ENCODE assay signal across 8 mouse cellular contexts in the genomic region with DNA sequence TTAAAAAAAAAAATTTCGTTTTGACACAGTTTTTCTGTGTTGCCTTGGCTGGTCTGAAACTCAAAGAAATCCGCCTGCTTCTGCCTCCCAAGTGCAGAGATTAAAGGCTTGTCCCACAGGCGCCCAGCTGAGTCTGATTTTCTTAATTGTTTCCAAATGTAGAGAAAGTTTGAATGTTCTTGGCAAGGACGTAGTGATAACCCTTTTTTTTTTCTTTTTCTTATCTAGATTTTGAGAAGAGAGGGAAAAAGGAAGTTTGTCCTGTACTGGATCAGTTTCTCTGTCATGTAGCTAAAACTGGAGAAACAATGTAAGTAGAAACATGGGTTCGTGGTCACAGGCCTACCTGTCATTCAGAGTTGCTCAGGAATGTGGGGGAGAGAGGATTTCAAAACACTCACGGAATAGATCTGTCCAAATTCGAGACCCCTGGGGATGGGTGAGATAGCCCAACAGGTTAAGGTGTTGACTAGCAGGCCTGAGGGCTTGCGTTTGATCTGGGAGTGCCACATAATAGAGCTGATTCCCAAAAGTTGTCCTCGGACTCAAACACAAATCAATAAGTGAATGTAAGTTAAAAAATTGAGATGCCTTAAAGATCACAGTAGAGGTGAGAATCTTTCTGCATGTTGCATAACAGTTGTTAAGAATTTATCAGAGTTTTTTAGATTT. TPM values are rescaled to one million over a fixed set of nuclear protein-coding genes. Genes with fewer than 3 reads are reported as not detected.
A peak's percentile ranks its signal among the peaks of the same experiment; 100 is the strongest.
DNase-seq lines count a peak whose midpoint lies in the region; ATAC-seq and TF ChIP-seq lines count a peak whose summit lies in the region.

No protein-coding gene starts in this region.

- H3K4me1 ChIP-seq in lung, embryonic 15.5 days = peaks cover 13% of the 10 kb centered on the region; the same call in 1 of the 2 replicates
- no peaks in the 10 kb centered on the region; the same call in 1 of the 2 replicates for H3K4me1 ChIP-seq in embryonic fibroblast, embryonic 13.5 days (ENCODE audit: control insufficient read depth, insufficient read depth, low read length)
- peaks cover 2% of the 10 kb centered on the region; the same call in 1 of the 2 replicates for H3K4me1 ChIP-seq in limb, embryonic 11.5 days (ENCODE audit: control insufficient read depth, insufficient read depth, low read length)
- peaks cover 4% of the 10 kb centered on the region for H3K4me1 ChIP-seq in small intestine, adult 2 months (ENCODE audit: control insufficient read depth, insufficient read depth, insufficient read length, low read length)

- no peaks in the 10 kb centered on the region for H3K27me3 ChIP-seq in lung, embryonic 15.5 days
- H3K27me3 ChIP-seq in limb, embryonic 11.5 days (ENCODE audit: control insufficient read depth, insufficient read depth, low read length) = no peaks in the 10 kb centered on the region
- H3K27me3 ChIP-seq in small intestine, adult 2 months (ENCODE audit: control insufficient read depth, insufficient read depth, low read length) = no peaks in the 10 kb centered on the region

- no peak for TF ChIP-seq CTCF in embryonic fibroblast, embryonic 13.5 days (IDR thresholded peaks at IDR 0.05; ENCODE audit: borderline replicate concordance, insufficient read depth, low read length)
- TF ChIP-seq CTCF in small intestine, adult 2 months (IDR thresholded peaks at IDR 0.05; ENCODE audit: extremely low read depth, insufficient read length, insufficient replicate concordance, low read depth, low read length) = no peak

- no peak overlapping the region for H3K27ac ChIP-seq in lung, embryonic 15.5 days
- H3K27ac ChIP-seq in embryonic fibroblast, embryonic 13.5 days (ENCODE audit: insufficient read depth, low read length) = peak overlapping the region; percentile 50; the same call in 1 of the 2 replicates
- H3K27ac ChIP-seq in limb, embryonic 11.5 days (replicated peaks; ENCODE audit: low read depth, low read length) = no peak overlapping the region
- H3K27ac ChIP-seq in small intestine, adult 2 months (ENCODE audit: insufficient read depth, low read depth, low read length) = no peak overlapping the region

- H3K36me3 ChIP-seq in lung, embryonic 15.5 days = peaks cover 35% of the 10 kb centered on the region
- peaks cover 23% of the 10 kb centered on the region for H3K36me3 ChIP-seq in limb, embryonic 11.5 days (ENCODE audit: control insufficient read depth, insufficient read depth, low read length)
- H3K36me3 ChIP-seq in small intestine, adult 2 months (ENCODE audit: control insufficient read depth, insufficient read depth, low read length) = peaks cover 21% of the 10 kb centered on the region

- peak overlapping the region; percentile 85 for H3K4me3 ChIP-seq in lung, embryonic 15.5 days
- peak overlapping the region; percentile 83 for H3K4me3 ChIP-seq in embryonic fibroblast, embryonic 13.5 days (ENCODE audit: insufficient read depth, low read length)
- peak overlapping the region; percentile 82 for H3K4me3 ChIP-seq in limb, embryonic 11.5 days (ENCODE audit: low read depth, low read length)
- H3K4me3 ChIP-seq in small intestine, adult 2 months (ENCODE audit: low read depth, low read length) = peak overlapping the region; percentile 100

- ATAC-seq in lung, embryonic 15.5 days (ENCODE audit: borderline replicate concordance, extremely low read depth, low FRiP score, low TSS enrichment) = no peak
- ATAC-seq in limb, embryonic 11.5 days (ENCODE audit: insufficient number of reproducible peaks, low FRiP score, low TSS enrichment, low read depth) = no peak
- no peak for ATAC-seq in inflammation-experienced regulatory T-cells, adult 6 months

- no peaks in the 10 kb centered on the region for H3K9me3 ChIP-seq in lung, embryonic 15.5 days
- no peaks in the 10 kb centered on the region for H3K9me3 ChIP-seq in limb, embryonic 11.5 days (ENCODE audit: control insufficient read depth, low read length)

- no peak for TF ChIP-seq POLR2A in embryonic fibroblast, embryonic 13.5 days (IDR thresholded peaks at IDR 0.05; ENCODE audit: low read depth, low read length)
- no peak for TF ChIP-seq POLR2A in small intestine, adult 2 months (IDR thresholded peaks at IDR 0.05; ENCODE audit: low read depth, low read length)

- peak overlapping the region; percentile 80 for H3K9ac ChIP-seq in lung, embryonic 15.5 days
- H3K9ac ChIP-seq in limb, embryonic 11.5 days (ENCODE audit: low read length) = peak overlapping the region; percentile 90; the same call in 1 of the 2 replicates

- 24% methylated on average over 9 of the region's 9 CpGs for WGBS in lung, embryonic 15.5 days
- 44% methylated on average over 9 of the region's 9 CpGs for WGBS in limb, embryonic 11.5 days
- WGBS in small intestine, adult 2 months = 27% methylated on average over 9 of the region's 9 CpGs

- H3K4me2 ChIP-seq in lung, embryonic 15.5 days = peak overlapping the region; percentile 50
- peak overlapping the region; percentile 38 for H3K4me2 ChIP-seq in limb, embryonic 11.5 days (ENCODE audit: low read depth, severe bottlenecking)

- no peak for DNase-seq in lung, postnatal 36 days
- DNase-seq in limb, embryonic 11.5 days (ENCODE audit: low spot score) = no peak
- DNase-seq in retina, embryonic 14.5 days (ENCODE audit: low spot score) = no peak
- DNase-seq in kidney, adult 9 months = no peak

RNA-seq across cellular contexts. Expression of a gene that starts 1.2 kb away (rescaled TPM):
- 19.4 and 19.6 TPM in 2 replicates for polyA plus RNA-seq in lung, embryonic 15.5 days (2015; fragmentation: Nextera tagmentation; extraction: Ambion mirVana)
- polyA plus RNA-seq in embryonic fibroblast, embryonic 13.5 days (2011; ENCODE audit: insufficient read length, low read depth, missing spikeins) = 136 and 155 TPM in 2 replicates
- polyA plus RNA-seq in limb, embryonic 11.5 days (2014; fragmentation: Nextera tagmentation; extraction: Ambion mirVana) = 38.0 and 41.6 TPM in 2 replicates
- polyA plus RNA-seq in small intestine, adult 2 months (2012; rRNA removed) = 4.5 and 8.3 TPM in 2 replicates
- 10 to 100 TPM; 22.8 to 35.4 (median 30.6) TPM for polyA plus RNA-seq in inflammation-experienced regulatory T-cells, adult 6 months (2017; shearing (Covaris generic))
